ENCODE assay signal across 18 mouse cellular contexts in the genomic region with DNA sequence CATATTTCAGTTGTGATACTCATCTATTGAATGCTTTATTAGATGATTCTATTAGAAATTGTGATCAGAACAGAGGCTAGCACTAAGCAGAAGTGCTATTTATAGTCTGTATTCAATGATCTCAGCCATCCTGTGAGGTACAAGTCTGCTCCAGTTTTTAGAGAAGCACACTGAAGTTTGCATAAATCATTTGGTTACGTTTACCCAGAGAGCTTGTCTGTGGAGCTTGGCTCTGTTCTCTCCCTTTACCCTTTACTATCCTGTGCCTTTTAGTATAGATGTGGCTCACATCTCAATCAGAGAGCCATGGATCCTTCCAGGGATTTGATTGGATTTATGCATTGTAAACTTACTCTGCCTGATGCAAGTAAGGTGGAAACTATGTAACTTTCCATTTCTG.
DNase-seq lines count a peak whose midpoint lies in the region; ATAC-seq and TF ChIP-seq lines count a peak whose summit lies in the region.
"Had no signal": no experiment of that assay in that cellular context is flagged by ENCODE, and none has a peak within 500 bp of the region (broad histone marks: within the 10 kb centered on the region; RNA-seq: fewer than 3 reads in every experiment).

No protein-coding gene starts in this region.

- peak; percentile 48; the same call in 1 of the 2 replicates for ATAC-seq in forebrain, embryonic 13.5 days
- ATAC-seq in forebrain, embryonic 12.5 days (ENCODE audit: low FRiP score) = no peak
- no peak for ATAC-seq in limb, embryonic 14.5 days (ENCODE audit: low FRiP score, low read depth)
- 0 out of 2 replicates have a peak, but pooled peaks have one; percentile 34 for ATAC-seq in midbrain, embryonic 12.5 days (ENCODE audit: low FRiP score, low read depth)
- ATAC-seq in kidney, embryonic 14.5 days (ENCODE audit: low FRiP score, low TSS enrichment) = no peak
- ATAC-seq: intestine, postnatal 0 days; liver, embryonic 12.5 days had no signal

- H3K27me3 ChIP-seq in forebrain, embryonic 13.5 days = no peaks in the 10 kb centered on the region
- no peaks in the 10 kb centered on the region for H3K27me3 ChIP-seq in forebrain, embryonic 12.5 days
- H3K27me3 ChIP-seq in limb, embryonic 14.5 days (ENCODE audit: control insufficient read depth, insufficient read depth, low read length) = no peaks in the 10 kb centered on the region
- H3K27me3 ChIP-seq in limb, embryonic 10.5 days (ENCODE audit: low read depth, poor library complexity, severe bottlenecking) = no peaks in the 10 kb centered on the region
- H3K27me3 ChIP-seq in midbrain, embryonic 12.5 days = no peaks in the 10 kb centered on the region
- H3K27me3 ChIP-seq in kidney, embryonic 14.5 days (ENCODE audit: control insufficient read depth, insufficient read depth, low read length) = no peaks in the 10 kb centered on the region
- H3K27me3 ChIP-seq: embryonic facial prominence, embryonic 12.5 days; heart, embryonic 15.5 days; liver, embryonic 12.5 days; megakaryocyte, embryonic 14.5 days had no signal

- DNase-seq in limb, embryonic 14.5 days (ENCODE audit: low spot score) = peak; percentile 16
- no peak for DNase-seq in limb, embryonic 10.5 days (ENCODE audit: low spot score)
- DNase-seq in cerebellum, postnatal 25 days = no peak
- DNase-seq: adrenal gland, postnatal 36 days; cerebellum, adult 2 months; gastrocnemius, postnatal 36 days; lung, adult 2 months; right cerebral cortex, adult 18-20 months; thymus, postnatal 14 days had no signal

- no peaks in the 10 kb centered on the region for H3K9me3 ChIP-seq in forebrain, embryonic 13.5 days (replicated peaks)
- H3K9me3 ChIP-seq in forebrain, embryonic 12.5 days = no peaks in the 10 kb centered on the region
- H3K9me3 ChIP-seq in limb, embryonic 14.5 days (ENCODE audit: control insufficient read depth, low read length) = no peaks in the 10 kb centered on the region
- H3K9me3 ChIP-seq in limb, embryonic 10.5 days (replicated peaks) = no peaks in the 10 kb centered on the region
- H3K9me3 ChIP-seq in midbrain, embryonic 12.5 days = no peaks in the 10 kb centered on the region
- no peaks in the 10 kb centered on the region for H3K9me3 ChIP-seq in kidney, embryonic 14.5 days (ENCODE audit: control insufficient read depth, low read length)
- H3K9me3 ChIP-seq: embryonic facial prominence, embryonic 12.5 days; heart, embryonic 15.5 days; liver, embryonic 12.5 days; megakaryocyte, embryonic 14.5 days had no signal

- no peak overlapping the region for H3K4me3 ChIP-seq in forebrain, embryonic 13.5 days
- no peak overlapping the region for H3K4me3 ChIP-seq in forebrain, embryonic 12.5 days (replicated peaks)
- no peak overlapping the region for H3K4me3 ChIP-seq in limb, embryonic 14.5 days (replicated peaks; ENCODE audit: low read length)
- no peak overlapping the region for H3K4me3 ChIP-seq in limb, embryonic 10.5 days
- no peak overlapping the region for H3K4me3 ChIP-seq in midbrain, embryonic 12.5 days
- H3K4me3 ChIP-seq in kidney, embryonic 14.5 days (ENCODE audit: low read length) = no peak overlapping the region
- H3K4me3 ChIP-seq: embryonic facial prominence, embryonic 12.5 days; heart, embryonic 15.5 days; liver, embryonic 12.5 days; megakaryocyte, embryonic 14.5 days had no signal

- 66% methylated on average over 1 of the region's 1 CpGs for WGBS in forebrain, embryonic 13.5 days
- 60% methylated on average over 1 of the region's 1 CpGs for WGBS in forebrain, embryonic 12.5 days
- WGBS in limb, embryonic 14.5 days = 48% methylated on average over 1 of the region's 1 CpGs
- 86% methylated on average over 1 of the region's 1 CpGs for WGBS in limb, embryonic 10.5 days
- 58% methylated on average over 1 of the region's 1 CpGs for WGBS in midbrain, embryonic 12.5 days
- WGBS in kidney, embryonic 14.5 days = 28% methylated on average over 1 of the region's 1 CpGs

- H3K27ac ChIP-seq in forebrain, embryonic 13.5 days = no peak overlapping the region; the same call in 1 of the 2 replicates
- no peak overlapping the region for H3K27ac ChIP-seq in forebrain, embryonic 12.5 days
- no peak overlapping the region for H3K27ac ChIP-seq in limb, embryonic 14.5 days (replicated peaks; ENCODE audit: low read depth, low read length)
- no peak overlapping the region for H3K27ac ChIP-seq in limb, embryonic 10.5 days
- no peak overlapping the region for H3K27ac ChIP-seq in midbrain, embryonic 12.5 days (replicated peaks)
- no peak overlapping the region for H3K27ac ChIP-seq in kidney, embryonic 14.5 days (ENCODE audit: low read depth, low read length)
- H3K27ac ChIP-seq: embryonic facial prominence, embryonic 12.5 days; heart, embryonic 15.5 days; liver, embryonic 12.5 days had no signal

- TF ChIP-seq POLR2A in limb, embryonic 14.5 days (IDR thresholded peaks at IDR 0.05; ENCODE audit: borderline replicate concordance, extremely low read depth, insufficient read depth, insufficient read length) = no peak

- H3K4me2 ChIP-seq in forebrain, embryonic 13.5 days = no peak overlapping the region
- no peak overlapping the region for H3K4me2 ChIP-seq in forebrain, embryonic 12.5 days
- no peak overlapping the region for H3K4me2 ChIP-seq in limb, embryonic 14.5 days (replicated peaks; ENCODE audit: low read depth, low read length, severe bottlenecking)
- no peak overlapping the region for H3K4me2 ChIP-seq in midbrain, embryonic 12.5 days (replicated peaks)
- no peak overlapping the region for H3K4me2 ChIP-seq in kidney, embryonic 14.5 days (replicated peaks; ENCODE audit: low read depth, low read length)
- H3K4me2 ChIP-seq: embryonic facial prominence, embryonic 12.5 days; heart, embryonic 15.5 days; liver, embryonic 12.5 days had no signal

- H3K36me3 ChIP-seq in forebrain, embryonic 13.5 days (ENCODE audit: poor library complexity, severe bottlenecking) = no peaks in the 10 kb centered on the region
- H3K36me3 ChIP-seq in forebrain, embryonic 12.5 days (replicated peaks) = no peaks in the 10 kb centered on the region
- no peaks in the 10 kb centered on the region for H3K36me3 ChIP-seq in limb, embryonic 14.5 days (ENCODE audit: control insufficient read depth, insufficient read depth, low read length)
- no peaks in the 10 kb centered on the region for H3K36me3 ChIP-seq in limb, embryonic 10.5 days
- no peaks in the 10 kb centered on the region for H3K36me3 ChIP-seq in midbrain, embryonic 12.5 days
- H3K36me3 ChIP-seq in kidney, embryonic 14.5 days (ENCODE audit: control insufficient read depth, insufficient read depth, low read length) = no peaks in the 10 kb centered on the region
- H3K36me3 ChIP-seq: embryonic facial prominence, embryonic 12.5 days; heart, embryonic 15.5 days; liver, embryonic 12.5 days had no signal

- H3K9ac ChIP-seq in forebrain, embryonic 13.5 days = no peak overlapping the region
- no peak overlapping the region for H3K9ac ChIP-seq in forebrain, embryonic 12.5 days
- no peak overlapping the region for H3K9ac ChIP-seq in limb, embryonic 14.5 days (ENCODE audit: low read depth, low read length, severe bottlenecking)
- no peak overlapping the region for H3K9ac ChIP-seq in midbrain, embryonic 12.5 days (replicated peaks)
- H3K9ac ChIP-seq in kidney, embryonic 14.5 days (ENCODE audit: low read depth, low read length) = no peak overlapping the region
- H3K9ac ChIP-seq: embryonic facial prominence, embryonic 12.5 days; heart, embryonic 15.5 days; liver, embryonic 12.5 days had no signal

- peaks cover 7% of the 10 kb centered on the region for H3K4me1 ChIP-seq in forebrain, embryonic 13.5 days
- no peaks in the 10 kb centered on the region for H3K4me1 ChIP-seq in forebrain, embryonic 12.5 days
- 0 out of 2 replicates have a peak, but pooled peaks cover 3% of the 10 kb centered on the region for H3K4me1 ChIP-seq in limb, embryonic 14.5 days (ENCODE audit: control insufficient read depth, insufficient read depth, low read length)
- H3K4me1 ChIP-seq in limb, embryonic 10.5 days = no peaks in the 10 kb centered on the region
- H3K4me1 ChIP-seq in midbrain, embryonic 12.5 days = peaks cover 6% of the 10 kb centered on the region; the same call in 1 of the 2 replicates
- H3K4me1 ChIP-seq in kidney, embryonic 14.5 days (ENCODE audit: control insufficient read depth, insufficient read depth, low read length) = no peaks in the 10 kb centered on the region
- H3K4me1 ChIP-seq: embryonic facial prominence, embryonic 12.5 days; heart, embryonic 15.5 days; liver, embryonic 12.5 days; megakaryocyte, embryonic 14.5 days had no signal

Comparison
In these comparisons a context has a peak if more than half of its experiments do, and no peak if none do; other contexts are left out.
1. ATAC-seq: peak in forebrain, embryonic 13.5 days (single experiment) and midbrain, embryonic 12.5 days (single experiment); none in forebrain, embryonic 12.5 days (single experiment), limb, embryonic 14.5 days (single experiment) and kidney, embryonic 14.5 days (single experiment).